In genomic region chr3:98084061-98084655, GRCm38 (mm10) we compare ENCODE assay signal across 10 mouse cellular contexts.
DNase-seq lines count a peak whose midpoint lies in the region; ATAC-seq and TF ChIP-seq lines count a peak whose summit lies in the region.
"Had no signal": no experiment of that assay in that cellular context is flagged by ENCODE, and none has a peak within 500 bp of the region (broad histone marks: within the 10 kb centered on the region; RNA-seq: fewer than 3 reads in every experiment).

No protein-coding gene starts in this region.

- H3K36me3 ChIP-seq in embryonic facial prominence, embryonic 10.5 days (replicated peaks), result peaks cover 58% of the 10 kb centered on the region
- peaks cover 22% of the 10 kb centered on the region for H3K36me3 ChIP-seq in liver, postnatal 0 days (replicated peaks; ENCODE audit: insufficient read depth, low read length)

- 62% methylated on average over 8 of the region's 8 CpGs for WGBS in embryonic facial prominence, embryonic 10.5 days
- WGBS in liver, postnatal 0 days (ENCODE audit: insufficient replicate concordance), result 51% methylated on average over 8 of the region's 8 CpGs

- peak overlapping the region; percentile 9; the same call in 1 of the 2 replicates for H3K4me2 ChIP-seq in liver, postnatal 0 days (ENCODE audit: low read depth, low read length)

- intact Hi-C loops in heart, postnatal 25 days (cut with DNase I), result no loop called here

- no peak; the same call in 1 of the 2 replicates for ATAC-seq in liver, postnatal 0 days
- ATAC-seq: lung, postnatal 0 days had no signal

- no peak overlapping the region for H3K4me3 ChIP-seq in embryonic facial prominence, embryonic 10.5 days
- no peak overlapping the region for H3K4me3 ChIP-seq in liver, postnatal 0 days (ENCODE audit: low read depth, low read length)

- H3K9ac ChIP-seq in liver, postnatal 0 days (replicated peaks), result no peak overlapping the region

- no peaks in the 10 kb centered on the region for H3K27me3 ChIP-seq in embryonic facial prominence, embryonic 10.5 days (replicated peaks; ENCODE audit: low read depth, poor library complexity, severe bottlenecking)
- no peaks in the 10 kb centered on the region for H3K27me3 ChIP-seq in liver, postnatal 0 days (ENCODE audit: insufficient read depth, low read length)

- TF ChIP-seq CTCF in liver, postnatal 0 days (IDR thresholded peaks at IDR 0.05; ENCODE audit: low read depth), result no peak

- peak overlapping the region; percentile 48; the same call in 1 of the 2 replicates for H3K27ac ChIP-seq in embryonic facial prominence, embryonic 10.5 days (replicated peaks)
- peak overlapping the region; percentile 80 for H3K27ac ChIP-seq in liver, postnatal 0 days (ENCODE audit: low read depth)

- peaks cover 70% of the 10 kb centered on the region for H3K4me1 ChIP-seq in embryonic facial prominence, embryonic 10.5 days
- H3K4me1 ChIP-seq in liver, postnatal 0 days (ENCODE audit: insufficient read depth), result peaks cover 47% of the 10 kb centered on the region

- no peaks in the 10 kb centered on the region for H3K9me3 ChIP-seq in embryonic facial prominence, embryonic 10.5 days
- no peaks in the 10 kb centered on the region for H3K9me3 ChIP-seq in liver, postnatal 0 days (ENCODE audit: low read length)

- TF ChIP-seq EP300 in liver, postnatal 0 days (IDR thresholded peaks at IDR 0.05; ENCODE audit: low read depth), result no peak

- DNase-seq in heart, adult 11 months, result peak; percentile 88
- no peak for DNase-seq in heart, postnatal 25 days (ENCODE audit: low spot score)
- DNase-seq in B cell, adult 2 months, result peak; percentile 20 to 33
- DNase-seq in embryonic facial prominence, embryonic 10.5 days (ENCODE audit: low spot score), result no peak
- DNase-seq in liver, postnatal 0 days, result no peak
- DNase-seq in right cerebral cortex, postnatal 25 days, result no peak
- no peak for DNase-seq in layer of hippocampus, adult 18-20 months (ENCODE audit: low spot score in 2 of 2)
- DNase-seq in cerebellum, postnatal 14 days, result no peak
- DNase-seq: layer of hippocampus, adult 9-11 months had no signal

Comparison
In these comparisons a context has a peak if more than half of its experiments do, and no peak if none do; other contexts are left out.
1. DNase-seq: peak in heart, adult 11 months (single experiment) and B cell, adult 2 months (2 of 2); none in heart, postnatal 25 days (single experiment), embryonic facial prominence, embryonic 10.5 days (single experiment), liver, postnatal 0 days (single experiment), right cerebral cortex, postnatal 25 days (single experiment), layer of hippocampus, adult 18-20 months (0 of 2) and cerebellum, postnatal 14 days (0 of 2).